Mouse (Mus musculus): Measurements from ENCODE around the gene Cobl. TPM values are rescaled to one million over a fixed set of nuclear protein-coding genes. Genes with fewer than 3 reads are reported as not detected.

Cobl gene
- polyA plus RNA-seq, 1 experiment from 2014 or later, result 0.93 TPM

- DNase-seq, result no peak
- Histone ChIP-seq H3K27me3 (ENCODE audit: insufficient read depth, low read length) (no peaks in the 10 kb centered on the region), H3K9ac (replicated peaks) (no peak overlapping the region)
Measured at GRCm38 (mm10) chr11:12424205-12424604, 40.6 kb downstream of the Cobl start.

GRCm38 (mm10) chr11:12421183-12421582 is 43.6 kb downstream of the Cobl start:
- no peak for DNase-seq
- Histone ChIP-seq H3K27ac (ENCODE audit: low read depth) (no peak overlapping the region), H3K9me3 (ENCODE audit: low read length) (no peaks in the 10 kb centered on the region), H3K4me3 (ENCODE audit: low read depth, low read length) (no peak overlapping the region), H3K36me3 (replicated peaks; ENCODE audit: insufficient read depth, low read length) (no peaks in the 10 kb centered on the region), H3K4me1 (ENCODE audit: insufficient read depth) (no peaks in the 10 kb centered on the region), H3K9ac (replicated peaks) (no peak overlapping the region), H3K4me2 (ENCODE audit: low read depth, low read length) (no peak overlapping the region), H3K27me3 (ENCODE audit: insufficient read depth, low read length) (no peaks in the 10 kb centered on the region)
- WGBS (ENCODE audit: insufficient replicate concordance), result 70% methylated on average over 5 of the region's 5 CpGs
- ATAC-seq, result no peak
- no peak for TF ChIP-seq EP300 (IDR thresholded peaks at IDR 0.05; ENCODE audit: low read depth)

More at GRCm38 (mm10) chr11:12424205-12424604, 40.6 kb downstream of the Cobl start:
- no peaks in the 10 kb centered on the region for H3K36me3 ChIP-seq (replicated peaks; ENCODE audit: insufficient read depth, low read length)
- no peak overlapping the region for H3K27ac ChIP-seq (ENCODE audit: low read depth)
- H3K4me1 ChIP-seq (ENCODE audit: insufficient read depth), result no peaks in the 10 kb centered on the region
- TF ChIP-seq EP300 (IDR thresholded peaks at IDR 0.05; ENCODE audit: low read depth), result no peak
- TF ChIP-seq CTCF (IDR thresholded peaks at IDR 0.05; ENCODE audit: low read depth), result no peak
- no peaks in the 10 kb centered on the region for H3K9me3 ChIP-seq (ENCODE audit: low read length)
- no peak overlapping the region for H3K4me2 ChIP-seq (ENCODE audit: low read depth, low read length)
- no peak overlapping the region for H3K4me3 ChIP-seq (ENCODE audit: low read depth, low read length)
- WGBS (ENCODE audit: insufficient replicate concordance), result 63% methylated on average over 2 of the region's 2 CpGs
- no peak for ATAC-seq

- WGBS (ENCODE audit: insufficient replicate concordance), result 75% methylated on average over 3 of the region's 3 CpGs
Measured at GRCm38 (mm10) chr11:12420146-12420545, 44.6 kb downstream of the Cobl start.

GRCm38 (mm10) chr11:12416899-12417298 is 47.9 kb downstream of the Cobl start:
- no peak for DNase-seq
- Histone ChIP-seq H3K27me3 (ENCODE audit: insufficient read depth, low read length) (no peaks in the 10 kb centered on the region), H3K4me1 (ENCODE audit: insufficient read depth) (no peaks in the 10 kb centered on the region)

More at GRCm38 (mm10) chr11:12420146-12420545, 44.6 kb downstream of the Cobl start:
- no peak overlapping the region for H3K4me3 ChIP-seq (ENCODE audit: low read depth, low read length)
- H3K4me1 ChIP-seq (ENCODE audit: insufficient read depth), result no peaks in the 10 kb centered on the region
- DNase-seq (no peak), ATAC-seq (no peak)
- no peak for TF ChIP-seq EP300 (IDR thresholded peaks at IDR 0.05; ENCODE audit: low read depth)
- TF ChIP-seq CTCF (IDR thresholded peaks at IDR 0.05; ENCODE audit: low read depth), result no peak
- H3K9me3 ChIP-seq (ENCODE audit: low read length), result no peaks in the 10 kb centered on the region
- H3K27ac ChIP-seq (ENCODE audit: low read depth), result no peak overlapping the region
- no peaks in the 10 kb centered on the region for H3K36me3 ChIP-seq (replicated peaks; ENCODE audit: insufficient read depth, low read length)
- no peak overlapping the region for H3K9ac ChIP-seq (replicated peaks)
- H3K27me3 ChIP-seq (ENCODE audit: insufficient read depth, low read length), result no peaks in the 10 kb centered on the region
- no peak overlapping the region for H3K4me2 ChIP-seq (ENCODE audit: low read depth, low read length)

GRCm38 (mm10) chr11:12415329-12415728 is 49.4 kb downstream of the Cobl start:
- Histone ChIP-seq H3K36me3 (replicated peaks; ENCODE audit: insufficient read depth, low read length) (no peaks in the 10 kb centered on the region), H3K27ac (ENCODE audit: low read depth) (no peak overlapping the region), H3K4me2 (ENCODE audit: low read depth, low read length) (no peak overlapping the region), H3K9me3 (ENCODE audit: low read length) (no peaks in the 10 kb centered on the region), H3K9ac (replicated peaks) (no peak overlapping the region), H3K4me3 (ENCODE audit: low read depth, low read length) (no peak overlapping the region), H3K4me1 (ENCODE audit: insufficient read depth) (no peaks in the 10 kb centered on the region), H3K27me3 (ENCODE audit: insufficient read depth, low read length) (no peaks in the 10 kb centered on the region)
- TF ChIP-seq EP300 (IDR thresholded peaks at IDR 0.05; ENCODE audit: low read depth) (no peak), CTCF (IDR thresholded peaks at IDR 0.05; ENCODE audit: low read depth) (no peak)
- DNase-seq, result no peak
- no peak for ATAC-seq
- 63% methylated on average over 3 of the region's 3 CpGs for WGBS (ENCODE audit: insufficient replicate concordance)

More at GRCm38 (mm10) chr11:12416899-12417298, 47.9 kb downstream of the Cobl start:
- no peak overlapping the region for H3K4me3 ChIP-seq (ENCODE audit: low read depth, low read length)
- 68% methylated on average over 7 of the region's 7 CpGs for WGBS (ENCODE audit: insufficient replicate concordance)
- no peak overlapping the region for H3K4me2 ChIP-seq (ENCODE audit: low read depth, low read length)
- TF ChIP-seq CTCF (IDR thresholded peaks at IDR 0.05; ENCODE audit: low read depth) (no peak), EP300 (IDR thresholded peaks at IDR 0.05; ENCODE audit: low read depth) (no peak)
- H3K36me3 ChIP-seq (replicated peaks; ENCODE audit: insufficient read depth, low read length), result no peaks in the 10 kb centered on the region
- no peak for ATAC-seq
- H3K9ac ChIP-seq (replicated peaks), result no peak overlapping the region
- no peaks in the 10 kb centered on the region for H3K9me3 ChIP-seq (ENCODE audit: low read length)
- no peak overlapping the region for H3K27ac ChIP-seq (ENCODE audit: low read depth)

- ATAC-seq, result no peak
- Histone ChIP-seq H3K4me1 (ENCODE audit: insufficient read depth) (no peaks in the 10 kb centered on the region), H3K27ac (ENCODE audit: low read depth) (no peak overlapping the region), H3K36me3 (replicated peaks; ENCODE audit: insufficient read depth, low read length) (no peaks in the 10 kb centered on the region), H3K4me2 (ENCODE audit: low read depth, low read length) (no peak overlapping the region), H3K9me3 (ENCODE audit: low read length) (no peaks in the 10 kb centered on the region), H3K9ac (replicated peaks) (no peak overlapping the region), H3K4me3 (ENCODE audit: low read depth, low read length) (no peak overlapping the region), H3K27me3 (ENCODE audit: insufficient read depth, low read length) (no peaks in the 10 kb centered on the region)
- WGBS (ENCODE audit: insufficient replicate concordance), result 50% methylated on average over 1 of the region's 1 CpGs
- no peak for DNase-seq
- TF ChIP-seq EP300 (IDR thresholded peaks at IDR 0.05; ENCODE audit: low read depth) (no peak), CTCF (IDR thresholded peaks at IDR 0.05; ENCODE audit: low read depth) (no peak)
Measured at GRCm38 (mm10) chr11:12411950-12412349, 52.8 kb downstream of the Cobl start.
